Mouse (Mus musculus): ENCODE measurements around the gene Vps72. TPM values are rescaled to one million over a fixed set of nuclear protein-coding genes. Genes with fewer than 3 reads are reported as not detected.
"Not testable (repeated sequence)": the region's sequence is repeated elsewhere in the genome, so short reads cannot be mapped to it uniquely, and the experiment has no call there.

The Vps72 gene
- polyA plus RNA-seq, 1 experiment from 2014 or later: 92.5 TPM

DNA sequence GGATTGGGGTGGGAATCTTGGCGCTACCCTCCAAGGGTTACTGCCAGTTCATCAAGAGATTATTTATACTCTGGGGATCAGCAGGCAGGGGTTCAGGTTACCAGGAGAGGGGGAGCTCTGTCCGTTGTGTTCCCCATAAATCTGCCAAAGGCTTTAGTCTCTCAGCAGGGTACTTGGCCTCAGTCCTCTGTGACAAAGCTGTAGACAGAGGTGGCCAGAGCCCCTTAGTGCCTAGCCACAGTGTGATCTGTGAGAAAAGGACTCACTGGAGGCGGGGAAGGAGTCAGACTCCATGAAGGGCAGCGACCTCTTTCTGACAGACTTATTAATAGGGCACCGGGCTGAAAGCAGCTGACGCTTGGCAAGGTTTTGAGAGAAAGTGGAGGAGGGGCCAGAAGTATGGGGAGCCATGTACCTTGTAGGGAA, 18.4 kb downstream of the Vps72 start:
- Histone ChIP-seq H3K4me2 (ENCODE audit: low read depth, low read length) (no peak overlapping the region), H3K27me3 (ENCODE audit: control insufficient read depth, insufficient read depth, low read length) (no peaks in the 10 kb centered on the region), H3K36me3 (ENCODE audit: control insufficient read depth, insufficient read depth) (peaks cover 8% of the 10 kb centered on the region), H3K9me3 (replicated peaks; ENCODE audit: control insufficient read depth, low read length) (no peaks in the 10 kb centered on the region), H3K4me3 (ENCODE audit: low read length) (no peak overlapping the region), H3K9ac (ENCODE audit: low read length) (no peak overlapping the region), H3K4me1 (ENCODE audit: control insufficient read depth, insufficient read depth, low read length) (peaks cover 21% of the 10 kb centered on the region), H3K27ac (ENCODE audit: low read length) (no peak overlapping the region)
- ATAC-seq (replicated peaks; ENCODE audit: extremely low read depth, insufficient read depth, low FRiP score): no peak
- 64% methylated on average over 6 of the region's 6 CpGs for WGBS

DNA sequence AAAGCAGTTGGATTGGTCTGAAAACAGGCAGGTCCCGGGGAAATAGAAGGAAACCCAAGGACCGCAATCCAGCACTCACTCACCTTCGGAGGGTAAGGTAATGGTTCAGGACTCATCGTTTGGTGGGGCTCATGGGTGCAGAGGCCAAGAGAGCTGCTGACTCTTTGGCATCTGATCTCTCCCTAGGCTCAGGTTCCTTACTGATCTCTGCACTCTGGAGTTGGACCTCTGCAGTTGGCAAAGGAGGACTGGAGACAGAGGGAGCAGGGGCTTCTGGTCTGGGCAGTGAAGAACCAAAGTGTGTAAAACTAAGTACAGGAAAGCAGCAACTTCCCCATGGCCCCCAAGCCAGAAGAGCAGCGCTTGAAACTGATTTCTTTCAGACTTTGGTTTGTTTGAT, 19.3 kb downstream of the Vps72 start:
- no peak overlapping the region for H3K9ac ChIP-seq (ENCODE audit: low read length)
- no peaks in the 10 kb centered on the region for H3K27me3 ChIP-seq (ENCODE audit: control insufficient read depth, insufficient read depth, low read length)
- peaks cover 15% of the 10 kb centered on the region for H3K4me1 ChIP-seq (ENCODE audit: control insufficient read depth, insufficient read depth, low read length)
- H3K9me3 ChIP-seq (replicated peaks; ENCODE audit: control insufficient read depth, low read length): no peaks in the 10 kb centered on the region
- H3K4me3 ChIP-seq (ENCODE audit: low read length): no peak overlapping the region
- no peak overlapping the region for H3K4me2 ChIP-seq (ENCODE audit: low read depth, low read length)
- WGBS: 83% methylated on average over 5 of the region's 5 CpGs
- no peak for ATAC-seq (replicated peaks; ENCODE audit: extremely low read depth, insufficient read depth, low FRiP score)
- H3K27ac ChIP-seq (ENCODE audit: low read length): no peak overlapping the region
- peaks cover 8% of the 10 kb centered on the region for H3K36me3 ChIP-seq (ENCODE audit: control insufficient read depth, insufficient read depth)

DNA sequence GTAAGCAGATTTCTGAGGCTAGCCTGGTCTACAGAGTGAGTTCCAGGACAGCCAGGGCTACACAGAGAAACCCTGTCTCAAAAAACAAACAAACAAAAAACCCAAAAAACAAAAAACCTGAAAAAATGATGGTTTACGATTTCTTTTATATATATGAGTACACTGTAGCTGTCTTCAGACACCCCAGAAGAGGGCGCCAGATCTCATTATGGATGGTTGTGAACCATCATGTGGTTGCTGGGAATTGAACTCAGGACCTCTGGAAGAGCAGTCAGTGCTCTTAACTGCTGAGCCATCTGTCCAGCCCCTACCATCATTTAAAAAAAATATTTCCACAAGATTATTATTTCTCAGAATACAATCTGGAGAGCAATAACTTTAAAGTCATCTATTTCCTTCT, 21.6 kb downstream of the Vps72 start:
- WGBS: 93% methylated on average over 2 of the region's 2 CpGs
- not testable (repeated sequence) for ATAC-seq (replicated peaks; ENCODE audit: extremely low read depth, insufficient read depth, low FRiP score); H3K9ac ChIP-seq (ENCODE audit: low read length); H3K9me3 ChIP-seq (replicated peaks; ENCODE audit: control insufficient read depth, low read length); H3K27me3 ChIP-seq (ENCODE audit: control insufficient read depth, insufficient read depth, low read length); H3K36me3 ChIP-seq (ENCODE audit: control insufficient read depth, insufficient read depth); H3K4me2 ChIP-seq (ENCODE audit: low read depth, low read length); H3K4me3 ChIP-seq (ENCODE audit: low read length); H3K27ac ChIP-seq (ENCODE audit: low read length)
- H3K4me1 ChIP-seq (ENCODE audit: control insufficient read depth, insufficient read depth, low read length): peaks cover 17% of the 10 kb centered on the region

DNA sequence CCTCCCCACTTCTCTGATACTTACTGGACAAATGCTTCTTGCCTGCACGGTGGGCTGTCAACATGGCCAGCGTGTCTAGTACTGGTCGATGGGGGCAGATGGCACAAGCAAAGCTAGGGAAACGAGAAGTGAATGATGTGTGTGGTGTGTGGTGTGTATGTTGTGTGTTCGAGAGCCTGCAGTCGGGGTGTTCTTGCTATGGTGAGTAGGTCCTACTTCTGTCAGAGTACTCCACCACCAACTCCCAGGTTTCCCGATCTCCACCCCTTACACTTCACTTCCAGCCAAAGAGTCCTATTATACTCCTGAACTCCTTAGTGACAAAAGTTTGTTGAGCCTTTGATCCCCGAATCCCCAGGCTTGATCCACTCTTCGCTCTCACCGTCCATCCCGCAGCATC, 22.4 kb downstream of the Vps72 start:
- Histone ChIP-seq H3K9ac (ENCODE audit: low read length) (peak overlapping the region; percentile 81), H3K9me3 (replicated peaks; ENCODE audit: control insufficient read depth, low read length) (no peaks in the 10 kb centered on the region), H3K27me3 (ENCODE audit: control insufficient read depth, insufficient read depth, low read length) (no peaks in the 10 kb centered on the region), H3K4me3 (ENCODE audit: low read length) (peak overlapping the region; percentile 89), H3K4me1 (ENCODE audit: control insufficient read depth, insufficient read depth, low read length) (peaks cover 17% of the 10 kb centered on the region), H3K4me2 (ENCODE audit: low read depth, low read length) (peak overlapping the region; percentile 90), H3K36me3 (ENCODE audit: control insufficient read depth, insufficient read depth) (peaks cover 8% of the 10 kb centered on the region), H3K27ac (ENCODE audit: low read length) (peak overlapping the region; percentile 84; the same call in 1 of the 2 replicates)
- WGBS: 48% methylated on average over 11 of the region's 11 CpGs
- no peak for ATAC-seq (replicated peaks; ENCODE audit: extremely low read depth, insufficient read depth, low FRiP score)

DNA sequence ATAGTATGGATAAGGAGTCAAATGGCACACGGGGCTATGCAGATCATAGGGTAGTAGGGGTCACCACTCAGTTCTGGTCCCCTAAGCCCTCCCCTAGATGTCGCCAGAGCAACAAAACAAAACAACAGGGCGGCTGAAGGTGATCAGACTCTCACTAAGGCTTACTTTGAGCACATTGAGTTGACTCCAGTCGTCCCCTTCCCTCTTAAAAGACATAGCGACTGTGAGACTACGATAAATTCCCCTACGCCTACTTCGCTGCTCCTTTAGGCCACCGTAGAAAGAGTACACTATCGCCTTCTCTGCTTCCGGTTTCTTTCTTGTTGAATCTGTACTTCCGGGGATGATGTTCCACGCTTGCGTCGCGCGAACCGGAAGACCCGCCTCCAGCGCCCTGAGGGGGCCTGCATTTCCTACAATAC, 22.9 kb downstream of the Vps72 start, which contains the start of the genes Scnm1 and Lysmd1:
Gene Scnm1 (minus strand): TSS at position 332 of the 422 bp plus-strand sequence.
Gene Lysmd1 (plus strand): TSS at position 409 of the 422 bp plus-strand sequence.
- peak within 1 kb of the TSS; percentile 81 for H3K9ac ChIP-seq (ENCODE audit: low read length)
- H3K9me3 ChIP-seq (replicated peaks; ENCODE audit: control insufficient read depth, low read length): no peaks in the 10 kb centered on the region
- WGBS: under 1% methylated on average over 20 of the region's 20 CpGs
- peaks cover 8% of the 10 kb centered on the region for H3K36me3 ChIP-seq (ENCODE audit: control insufficient read depth, insufficient read depth)
- H3K27ac ChIP-seq (ENCODE audit: low read length): peak within 1 kb of the TSS; percentile 84
- peak within 1 kb of the TSS; percentile 89 for H3K4me3 ChIP-seq (ENCODE audit: low read length)
- peak within 1 kb of the TSS; percentile 90 for H3K4me2 ChIP-seq (ENCODE audit: low read depth, low read length)
- no peaks in the 10 kb centered on the region for H3K27me3 ChIP-seq (ENCODE audit: control insufficient read depth, insufficient read depth, low read length)
- peaks cover 17% of the 10 kb centered on the region for H3K4me1 ChIP-seq (ENCODE audit: control insufficient read depth, insufficient read depth, low read length)
- ATAC-seq (replicated peaks; ENCODE audit: extremely low read depth, insufficient read depth, low FRiP score): peak; percentile 89

DNA sequence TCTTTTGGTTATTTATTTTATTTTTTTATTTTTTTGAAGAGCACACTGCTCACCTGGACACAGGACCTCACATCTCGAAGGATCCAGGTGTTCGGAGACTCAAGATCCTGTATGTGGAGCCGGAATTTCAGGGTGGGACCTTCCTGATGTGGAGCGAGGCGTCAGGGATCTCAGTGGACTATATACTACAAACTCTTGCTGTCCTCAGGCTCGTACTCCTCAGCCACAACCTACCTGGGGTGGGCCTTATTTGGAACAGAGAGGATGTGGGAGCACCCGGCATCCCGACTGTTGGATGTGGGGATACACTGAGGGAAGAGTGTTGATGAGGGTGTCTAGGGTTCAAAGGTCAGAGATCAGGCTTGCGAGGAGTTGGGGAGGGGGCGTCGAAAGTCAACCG, 23.3 kb downstream of the Vps72 start:
- Histone ChIP-seq H3K4me1 (ENCODE audit: control insufficient read depth, insufficient read depth, low read length) (peaks cover 15% of the 10 kb centered on the region), H3K4me3 (ENCODE audit: low read length) (peak overlapping the region; percentile 89; the same call in 1 of the 2 replicates)
- not testable (repeated sequence) for H3K9me3 ChIP-seq (replicated peaks; ENCODE audit: control insufficient read depth, low read length); H3K9ac ChIP-seq (ENCODE audit: low read length); H3K36me3 ChIP-seq (ENCODE audit: control insufficient read depth, insufficient read depth); H3K4me2 ChIP-seq (ENCODE audit: low read depth, low read length); H3K27me3 ChIP-seq (ENCODE audit: control insufficient read depth, insufficient read depth, low read length); H3K27ac ChIP-seq (ENCODE audit: low read length)
- peak; percentile 23 for ATAC-seq (replicated peaks; ENCODE audit: extremely low read depth, insufficient read depth, low FRiP score)
- whole genome bisulfite sequencing: no CpG with 5 or more reads among the region's 12 CpGs

DNA sequence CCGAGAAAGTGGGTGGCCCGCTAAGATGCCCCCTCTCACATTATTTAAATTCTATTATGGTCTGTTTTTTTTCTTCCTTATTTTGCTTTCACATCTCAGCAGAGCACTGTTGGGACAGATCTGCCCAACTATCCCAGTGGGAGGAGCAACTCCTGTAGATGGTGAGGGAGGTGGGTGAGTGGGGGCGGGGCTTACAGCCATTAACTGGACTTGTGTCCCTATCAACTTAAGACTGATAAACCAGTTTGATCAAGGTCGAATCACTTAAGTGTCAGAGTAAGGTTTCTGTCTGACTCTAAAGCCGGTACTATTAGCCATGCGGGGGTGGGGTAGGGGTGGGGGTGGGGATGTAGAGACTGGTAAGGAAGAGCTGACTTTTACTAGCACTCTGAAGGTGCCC, 24.2 kb downstream of the Vps72 start:
- Histone ChIP-seq H3K27me3 (ENCODE audit: control insufficient read depth, insufficient read depth, low read length) (no peaks in the 10 kb centered on the region), H3K4me3 (ENCODE audit: low read length) (peak overlapping the region; percentile 49), H3K9me3 (replicated peaks; ENCODE audit: control insufficient read depth, low read length) (no peaks in the 10 kb centered on the region), H3K4me1 (ENCODE audit: control insufficient read depth, insufficient read depth, low read length) (peaks cover 13% of the 10 kb centered on the region), H3K9ac (ENCODE audit: low read length) (peak overlapping the region; percentile 59), H3K36me3 (ENCODE audit: control insufficient read depth, insufficient read depth) (peaks cover 3% of the 10 kb centered on the region; the same call in 1 of the 2 replicates), H3K4me2 (ENCODE audit: low read depth, low read length) (peak overlapping the region; percentile 69), H3K27ac (ENCODE audit: low read length) (no peak overlapping the region)
- WGBS: 12% methylated on average over 6 of the region's 6 CpGs
- ATAC-seq (replicated peaks; ENCODE audit: extremely low read depth, insufficient read depth, low FRiP score): no peak

DNA sequence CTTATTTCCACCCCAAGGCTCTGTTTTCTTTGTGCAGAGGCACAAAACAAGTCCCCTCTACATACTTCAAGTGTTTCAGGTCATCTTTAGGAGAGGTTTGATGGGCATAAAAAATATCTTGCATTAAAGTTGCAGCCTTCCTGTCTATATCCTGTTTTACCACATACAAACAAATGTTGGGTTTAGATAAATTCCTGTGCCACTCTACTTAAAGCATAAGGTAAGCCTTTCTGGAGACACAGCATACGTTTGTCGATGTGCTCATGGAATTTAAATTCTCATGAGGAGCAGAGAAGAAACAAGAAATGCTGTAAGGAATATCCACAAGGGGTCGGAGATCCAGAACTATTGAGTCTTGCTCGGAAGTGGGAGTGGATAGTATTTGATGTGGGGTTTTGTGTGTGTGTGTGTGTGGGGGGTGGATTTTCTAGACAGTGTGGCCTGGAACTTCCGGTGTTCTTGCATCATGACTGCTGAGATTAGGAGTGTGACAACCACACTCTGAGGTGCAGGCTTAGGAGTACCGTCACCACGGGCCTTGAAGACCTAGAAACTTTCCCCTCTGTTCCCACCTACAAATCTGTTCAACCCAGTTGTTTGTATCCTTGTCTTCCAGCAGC, 24.7 kb downstream of the Vps72 start:
- no peak for ATAC-seq (replicated peaks; ENCODE audit: extremely low read depth, insufficient read depth, low FRiP score)
- Histone ChIP-seq H3K4me1 (ENCODE audit: control insufficient read depth, insufficient read depth, low read length) (peaks cover 13% of the 10 kb centered on the region), H3K9me3 (replicated peaks; ENCODE audit: control insufficient read depth, low read length) (no peaks in the 10 kb centered on the region), H3K27me3 (ENCODE audit: control insufficient read depth, insufficient read depth, low read length) (no peaks in the 10 kb centered on the region), H3K9ac (ENCODE audit: low read length) (no peak overlapping the region), H3K4me3 (ENCODE audit: low read length) (peak overlapping the region; percentile 49), H3K27ac (ENCODE audit: low read length) (no peak overlapping the region), H3K36me3 (ENCODE audit: control insufficient read depth, insufficient read depth) (peaks cover 4% of the 10 kb centered on the region; the same call in 1 of the 2 replicates), H3K4me2 (ENCODE audit: low read depth, low read length) (peak overlapping the region; percentile 69)
- WGBS: 72% methylated on average over 7 of the region's 7 CpGs

DNA sequence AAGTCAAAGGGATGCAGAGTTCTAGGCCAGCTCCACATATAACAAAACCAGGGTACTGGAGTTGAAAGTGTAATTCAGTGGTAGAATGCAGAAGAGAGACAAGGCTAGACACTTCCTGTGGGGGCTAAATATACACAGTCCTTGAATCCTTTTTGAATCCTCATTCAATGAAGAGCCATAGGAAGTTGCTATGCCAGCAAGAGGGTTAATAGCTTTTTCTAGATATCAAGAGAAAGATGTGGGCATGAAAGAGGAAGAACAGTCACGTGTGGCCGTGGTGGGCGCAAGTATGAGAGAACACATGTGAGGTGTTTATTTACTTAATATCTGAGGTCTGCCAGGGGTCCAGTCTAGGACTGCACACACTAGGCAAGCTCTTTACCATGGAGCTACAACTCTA, 25.5 kb downstream of the Vps72 start:
- WGBS: 85% methylated on average over 3 of the region's 3 CpGs
- Histone ChIP-seq H3K9me3 (replicated peaks; ENCODE audit: control insufficient read depth, low read length) (no peaks in the 10 kb centered on the region), H3K4me2 (ENCODE audit: low read depth, low read length) (no peak overlapping the region), H3K36me3 (ENCODE audit: control insufficient read depth, insufficient read depth) (peaks cover 4% of the 10 kb centered on the region; the same call in 1 of the 2 replicates), H3K27me3 (ENCODE audit: control insufficient read depth, insufficient read depth, low read length) (no peaks in the 10 kb centered on the region), H3K4me1 (ENCODE audit: control insufficient read depth, insufficient read depth, low read length) (peaks cover 13% of the 10 kb centered on the region), H3K9ac (ENCODE audit: low read length) (no peak overlapping the region), H3K4me3 (ENCODE audit: low read length) (no peak overlapping the region), H3K27ac (ENCODE audit: low read length) (no peak overlapping the region)
- ATAC-seq (replicated peaks; ENCODE audit: extremely low read depth, insufficient read depth, low FRiP score): no peak
